Mouse (Mus musculus) myocyte (in vitro differentiated cells): ENCODE measurements around the gene Unc119. TPM values are rescaled to one million over a fixed set of nuclear protein-coding genes. Genes with fewer than 3 reads are reported as not detected.

Experiments used
- H3K27me3 ChIP-seq: one replicate; pipeline ENCODE4 v1.6.1; 2011; ENCODE audit not compliant: control insufficient read depth, insufficient read depth, insufficient read length
- H3K36me3 ChIP-seq: one replicate; pipeline ENCODE4 v1.6.1; 2011; ENCODE audit not compliant: control insufficient read depth, insufficient read depth
- H3K4me2 ChIP-seq: one replicate; pipeline ENCODE4 v1.6.1; 2011; ENCODE audit warnings: low read depth, control low read depth
- H3K4me3 ChIP-seq: one replicate; pipeline ENCODE4 v1.5.1; 2011; ENCODE audit warnings: mild to moderate bottlenecking, control low read depth, moderate library complexity
- H3K79me2 ChIP-seq: one replicate; pipeline ENCODE4 v1.6.1; 2011; ENCODE audit not compliant: control insufficient read depth, insufficient read depth
- H3ac ChIP-seq: one replicate; pipeline ENCODE4 v1.6.1; 2011; ENCODE audit not compliant: control insufficient read depth, insufficient read length
- CEBPB ChIP-seq: IDR thresholded peaks from 2 replicates; pipeline ENCODE4 v1.6.1; 2011; ENCODE audit warnings: mild to moderate bottlenecking, moderate library complexity; ENCODE audit not compliant: poor library complexity, insufficient read depth, severe bottlenecking
- E2F4 ChIP-seq: IDR thresholded peaks from one replicate; pipeline ENCODE4 v1.6.1; 2011; ENCODE audit warnings: mild to moderate bottlenecking, control low read depth, moderate library complexity; ENCODE audit not compliant: insufficient read depth
- MAX ChIP-seq: IDR thresholded peaks from one replicate; pipeline ENCODE4 v1.6.1; 2011; ENCODE audit warnings: low read depth, mild to moderate bottlenecking, control low read depth
- MYOD1 ChIP-seq, 3 experiments: IDR thresholded peaks; one replicate each; pipeline ENCODE4 v1.6.1; 2011; ENCODE audit warnings: control low read depth in 2 of 3, low read depth in 2 of 3, mild to moderate bottlenecking in 2 of 3, moderate library complexity in 1 of 3; ENCODE audit not compliant: insufficient read length in 2 of 3, control insufficient read depth in 1 of 3
- MYOG ChIP-seq, 3 experiments: IDR thresholded peaks; one replicate each; pipeline ENCODE4 v1.6.1; 2011; ENCODE audit warnings: control low read depth in 2 of 3, low read depth in 2 of 3, mild to moderate bottlenecking in 2 of 3; ENCODE audit not compliant: insufficient read length in 2 of 3, control insufficient read depth in 1 of 3, insufficient read depth in 1 of 3
- POLR2A ChIP-seq: IDR thresholded peaks from one replicate; pipeline ENCODE4 v1.6.1; 2011; ENCODE audit warnings: low read depth, mild to moderate bottlenecking, control low read depth, moderate library complexity; ENCODE audit not compliant: insufficient read length
- POLR2AphosphoS2 ChIP-seq: IDR thresholded peaks from one replicate; pipeline ENCODE4 v1.6.1; 2011; ENCODE audit warnings: low read depth, control low read depth; ENCODE audit not compliant: insufficient read length
- REST ChIP-seq: IDR thresholded peaks from one replicate; pipeline ENCODE4 v1.6.1; 2011; ENCODE audit warnings: mild to moderate bottlenecking, control low read depth, moderate library complexity; ENCODE audit not compliant: insufficient read depth, insufficient read length
- SRF ChIP-seq: IDR thresholded peaks from one replicate; pipeline ENCODE4 v1.6.1; 2011; ENCODE audit warnings: low read depth; ENCODE audit not compliant: control insufficient read depth, insufficient read length
- TCF12 ChIP-seq: IDR thresholded peaks from one replicate; pipeline ENCODE4 v1.6.1; 2011; ENCODE audit warnings: mild to moderate bottlenecking, control low read depth; ENCODE audit not compliant: poor library complexity, insufficient read depth, severe bottlenecking
- TCF3 ChIP-seq: IDR thresholded peaks from one replicate; pipeline ENCODE4 v1.6.1; 2011; ENCODE audit warnings: low read depth, control low read depth; ENCODE audit not compliant: insufficient read length
- USF1 ChIP-seq: IDR thresholded peaks from one replicate; pipeline ENCODE4 v1.6.1; 2011; ENCODE audit warnings: low read depth, mild to moderate bottlenecking, control low read depth, moderate library complexity
- polyA plus RNA-seq: library from polyadenylated mRNA; unstranded; fragments of >200 nt; fragmentation: generic; extraction: Trizol; gene quantifications from one replicate; pipeline ENCODE4 v1.2.1, GENCODE M21; 2012; ENCODE audit warnings: missing spikeins

The Unc119 gene
- polyA plus RNA-seq, 1 experiment: 24.8 TPM

DNA sequence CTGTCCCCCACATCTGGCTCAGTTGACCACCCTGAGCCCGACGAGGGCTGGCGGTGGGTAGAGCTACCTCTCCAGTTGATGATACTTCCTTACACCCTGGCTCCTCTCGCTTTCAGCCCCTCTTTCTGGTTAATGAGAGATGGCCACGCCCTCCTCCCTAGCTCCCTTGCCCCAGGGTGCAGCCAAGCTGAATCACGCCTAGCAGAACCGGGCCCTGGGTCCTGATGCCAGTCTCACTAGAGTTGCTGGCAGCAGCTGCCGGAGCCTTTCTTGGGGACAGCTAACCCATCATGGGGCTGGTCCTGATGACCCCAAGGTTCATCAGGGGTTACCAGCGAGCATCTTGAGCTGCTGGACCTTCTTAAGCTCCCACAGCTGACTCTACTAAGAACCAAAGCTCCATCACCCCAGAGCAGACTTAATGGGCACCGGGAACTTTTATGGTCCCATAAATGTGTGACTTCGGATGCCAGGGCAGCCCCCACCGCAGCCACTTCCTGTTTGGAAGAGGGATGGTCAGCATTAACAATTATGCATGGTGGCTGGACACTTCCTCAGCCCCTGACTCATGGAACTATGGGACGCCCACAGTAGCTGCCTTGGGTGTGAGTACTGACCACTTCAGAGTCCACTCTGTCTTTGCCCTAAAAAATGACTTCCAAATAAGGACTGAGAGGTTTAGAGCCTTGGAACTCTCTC, 20.2 kb downstream of the Unc119 start:
- H3K4me2 ChIP-seq: peak overlapping the region; percentile 74
- H3K79me2 ChIP-seq: no peaks in the 10 kb centered on the region
- H3ac ChIP-seq: no peak overlapping the region
- H3K4me3 ChIP-seq: no peak overlapping the region
- H3K27me3 ChIP-seq: no peaks in the 10 kb centered on the region
- H3K36me3 ChIP-seq: no peaks in the 10 kb centered on the region
- TF ChIP-seq E2F4 (no peak), USF1 (no peak), POLR2A (peak; percentile 45), MYOD1 (IDR thresholded peaks at IDR 0.05; ENCODE audit: control insufficient read depth in 1 of 3, insufficient read length in 2 of 3, low read depth in 2 of 3) (peak in 1 of 3 experiments; percentile 54), REST (no peak), TCF3 (no peak), TCF12 (no peak), CEBPB (no peak), SRF (no peak), MYOG (IDR thresholded peaks at IDR 0.05; ENCODE audit: control insufficient read depth in 1 of 3, insufficient read depth in 1 of 3, insufficient read length in 2 of 3, low read depth in 2 of 3) (no peak), POLR2AphosphoS2 (no peak)

DNA sequence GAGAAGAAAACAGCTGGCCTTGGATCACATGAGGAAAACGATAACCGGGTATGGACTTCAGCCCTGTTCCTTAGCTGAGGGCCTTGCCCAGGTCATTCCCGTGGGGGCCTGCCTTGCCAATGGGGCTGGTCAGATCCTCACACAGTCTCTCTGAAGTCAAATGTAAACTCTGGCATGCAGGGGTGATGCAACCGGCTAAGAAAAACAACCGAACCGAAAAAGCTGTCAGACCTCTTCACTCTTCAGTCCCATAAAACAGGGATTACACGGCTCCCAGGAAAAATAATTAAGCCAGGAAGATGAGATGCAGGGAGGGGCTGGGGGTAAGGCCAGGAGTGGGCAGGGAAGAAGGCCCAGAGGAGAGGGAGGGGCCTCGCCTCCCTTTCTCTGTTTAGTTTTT, 20.8 kb downstream of the Unc119 start:
- TF ChIP-seq CEBPB: peak; percentile 92
- TF ChIP-seq MYOD1 (IDR thresholded peaks at IDR 0.05; ENCODE audit: control insufficient read depth in 1 of 3, insufficient read length in 2 of 3, low read depth in 2 of 3): peak in 1 of 3 experiments; percentile 33
- no peak for TF ChIP-seq REST
- no peak for TF ChIP-seq TCF12
- no peak for TF ChIP-seq MYOG (IDR thresholded peaks at IDR 0.05; ENCODE audit: control insufficient read depth in 1 of 3, insufficient read depth in 1 of 3, insufficient read length in 2 of 3, low read depth in 2 of 3)
- no peak for TF ChIP-seq USF1
- TF ChIP-seq POLR2A: no peak
- no peak for TF ChIP-seq E2F4
- no peak for TF ChIP-seq MAX
- H3K79me2 ChIP-seq: no peaks in the 10 kb centered on the region
- no peaks in the 10 kb centered on the region for H3K27me3 ChIP-seq
- H3K4me3 ChIP-seq: no peak overlapping the region
- H3K4me2 ChIP-seq: peak overlapping the region; percentile 74
- H3K36me3 ChIP-seq: no peaks in the 10 kb centered on the region
- no peak overlapping the region for H3ac ChIP-seq

DNA sequence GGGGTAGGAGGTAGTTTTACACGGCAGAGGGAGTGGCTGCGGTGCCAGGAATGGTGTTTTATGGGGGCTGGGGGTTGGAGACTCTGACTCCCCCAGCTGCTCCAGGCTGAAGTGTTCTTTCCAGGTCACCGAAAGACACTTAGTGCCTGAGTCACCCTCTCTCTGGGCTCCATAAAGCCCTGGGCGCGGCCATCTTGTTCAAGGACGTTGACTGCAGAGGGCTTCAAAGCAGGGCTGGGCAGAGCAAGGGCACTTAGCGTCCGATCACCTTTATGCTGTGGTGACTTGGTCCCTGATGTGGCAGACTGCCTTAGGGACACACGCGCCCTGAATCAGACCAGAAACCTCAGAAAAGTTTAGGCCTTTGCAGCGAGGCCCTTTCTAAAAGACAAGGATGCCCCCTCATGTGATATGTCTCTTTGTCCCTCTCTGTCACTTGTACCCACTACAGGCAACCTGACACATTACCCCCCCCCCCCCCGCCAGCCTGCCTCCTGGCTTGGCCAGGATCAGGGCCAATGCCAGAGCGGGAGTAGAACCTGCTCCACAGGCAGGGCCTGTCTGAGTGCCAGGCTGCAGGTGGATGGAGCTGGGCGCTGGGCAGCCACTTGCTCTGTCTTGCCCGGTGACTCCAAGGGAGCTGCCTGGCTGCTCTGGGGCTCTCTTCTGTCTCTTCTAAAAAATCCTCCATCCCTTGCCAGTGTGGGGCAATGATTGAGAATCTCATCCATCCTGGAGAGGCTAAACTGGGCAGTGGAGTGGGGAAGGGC, 24.4 kb downstream of the Unc119 start:
- no peaks in the 10 kb centered on the region for H3K79me2 ChIP-seq

DNA sequence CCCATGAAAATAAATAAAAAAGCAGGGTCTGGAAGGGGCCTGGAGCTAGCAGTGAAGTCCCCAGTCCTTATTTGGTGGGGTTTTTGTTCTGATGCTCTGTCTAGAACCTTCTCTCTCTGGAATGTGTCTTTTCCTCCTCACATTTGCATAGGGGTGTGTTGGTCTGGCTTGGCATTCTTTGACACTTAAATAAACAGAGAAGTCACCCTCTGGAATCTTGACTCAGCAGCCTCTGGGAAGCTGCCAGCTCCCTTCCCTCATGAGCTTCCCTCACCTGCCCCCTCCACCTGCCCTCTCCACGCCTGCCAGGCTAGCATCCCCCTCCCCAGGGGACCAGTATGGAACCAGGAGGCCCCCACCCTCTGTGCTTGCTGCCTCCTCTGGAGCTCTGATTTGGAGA, 27.1 kb downstream of the Unc119 start:
- Histone ChIP-seq H3K36me3 (no peaks in the 10 kb centered on the region), H3K79me2 (no peaks in the 10 kb centered on the region), H3K27me3 (no peaks in the 10 kb centered on the region), H3ac (no peak overlapping the region), H3K4me2 (peak overlapping the region; percentile 28), H3K4me3 (no peak overlapping the region)
- TF ChIP-seq E2F4: no peak
- TF ChIP-seq SRF: no peak
- no peak for TF ChIP-seq USF1
- TF ChIP-seq MAX: no peak
- TF ChIP-seq POLR2AphosphoS2: no peak
- TF ChIP-seq CEBPB: no peak
- TF ChIP-seq MYOG (IDR thresholded peaks at IDR 0.05; ENCODE audit: control insufficient read depth in 1 of 3, insufficient read depth in 1 of 3, insufficient read length in 2 of 3, low read depth in 2 of 3): peak in 1 of 3 experiments; percentile 48
- peak in 2 of 3 experiments; percentile 16 to 73 for TF ChIP-seq MYOD1 (IDR thresholded peaks at IDR 0.05; ENCODE audit: control insufficient read depth in 1 of 3, insufficient read length in 2 of 3, low read depth in 2 of 3)
- TF ChIP-seq POLR2A: no peak
- no peak for TF ChIP-seq TCF12
- no peak for TF ChIP-seq TCF3

More for the DNA sequence above, 24.4 kb downstream of the Unc119 start:
- Histone ChIP-seq H3K4me2 (no peak overlapping the region), H3K36me3 (no peaks in the 10 kb centered on the region), H3ac (no peak overlapping the region), H3K27me3 (no peaks in the 10 kb centered on the region), H3K4me3 (no peak overlapping the region)
- no peak for TF ChIP-seq POLR2A
- no peak for TF ChIP-seq MYOD1 (IDR thresholded peaks at IDR 0.05; ENCODE audit: control insufficient read depth in 1 of 3, insufficient read length in 2 of 3, low read depth in 2 of 3)
- no peak for TF ChIP-seq E2F4
- TF ChIP-seq POLR2AphosphoS2: no peak
- TF ChIP-seq MAX: no peak
- no peak for TF ChIP-seq REST
- TF ChIP-seq MYOG (IDR thresholded peaks at IDR 0.05; ENCODE audit: control insufficient read depth in 1 of 3, insufficient read depth in 1 of 3, insufficient read length in 2 of 3, low read depth in 2 of 3): no peak
- no peak for TF ChIP-seq SRF
- no peak for TF ChIP-seq TCF3
- TF ChIP-seq CEBPB: no peak
- TF ChIP-seq USF1: no peak
- no peak for TF ChIP-seq TCF12
